Mouse (Mus musculus) layer of hippocampus, adult 9-11 months (tissue): Measurements from ENCODE around the gene Gnai3.

Experiments used
- DNase-seq: peaks from one replicate; pipeline ENCODE4 v3.0.0; 2022

The Gnai3 gene

GRCm38 (mm10) chr3:108145534-108146445 is at the start of gene Gnai3:
TSS of gene Gnai3 (minus strand) at chr3:108146146.
- DNase-seq = peak; percentile 92

DNA sequence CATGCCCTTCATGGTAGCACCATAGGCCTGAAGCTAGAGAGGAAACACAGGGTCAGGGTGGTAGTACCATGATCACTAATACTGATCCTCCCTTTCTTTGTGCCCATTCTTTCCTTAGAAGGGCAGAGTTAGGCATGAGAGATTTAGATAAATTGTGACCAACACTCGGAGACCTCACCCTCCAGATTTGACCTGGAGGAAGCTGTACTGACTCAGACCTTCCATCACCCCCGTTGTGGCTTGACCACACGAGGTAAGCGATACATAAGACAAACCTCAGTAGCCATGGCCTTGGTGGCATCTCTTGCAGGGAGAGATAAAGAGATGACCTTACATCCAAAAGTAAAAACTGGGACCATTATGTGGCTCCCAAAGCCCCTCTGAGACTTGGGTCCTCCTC is 49.3 kb upstream of the Gnai3 start:
- DNase-seq = no peak

DNA sequence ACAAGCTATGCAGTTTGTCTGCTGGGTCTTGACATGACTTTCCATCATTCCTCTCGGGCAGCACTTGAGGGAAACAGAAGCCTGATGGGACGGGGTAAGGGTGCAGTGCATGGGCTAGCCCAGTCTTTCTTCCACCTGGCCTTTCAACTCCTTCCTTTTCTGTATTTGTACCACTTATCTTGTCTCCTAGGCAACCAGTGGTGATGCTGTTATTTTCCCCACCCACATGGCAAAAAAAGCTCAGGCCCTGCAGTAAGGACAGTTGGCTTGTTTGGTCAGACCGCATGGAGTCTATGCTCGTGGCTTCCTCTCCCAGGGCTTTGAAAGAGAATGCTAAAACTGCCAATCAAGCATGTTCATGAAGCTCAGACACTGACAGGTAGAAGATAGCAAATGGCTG is 47.7 kb upstream of the Gnai3 start:
- DNase-seq = no peak

- no peak for DNase-seq
Measured at GRCm38 (mm10) chr3:108189897-108190296, 44.0 kb upstream of the Gnai3 start.

DNA sequence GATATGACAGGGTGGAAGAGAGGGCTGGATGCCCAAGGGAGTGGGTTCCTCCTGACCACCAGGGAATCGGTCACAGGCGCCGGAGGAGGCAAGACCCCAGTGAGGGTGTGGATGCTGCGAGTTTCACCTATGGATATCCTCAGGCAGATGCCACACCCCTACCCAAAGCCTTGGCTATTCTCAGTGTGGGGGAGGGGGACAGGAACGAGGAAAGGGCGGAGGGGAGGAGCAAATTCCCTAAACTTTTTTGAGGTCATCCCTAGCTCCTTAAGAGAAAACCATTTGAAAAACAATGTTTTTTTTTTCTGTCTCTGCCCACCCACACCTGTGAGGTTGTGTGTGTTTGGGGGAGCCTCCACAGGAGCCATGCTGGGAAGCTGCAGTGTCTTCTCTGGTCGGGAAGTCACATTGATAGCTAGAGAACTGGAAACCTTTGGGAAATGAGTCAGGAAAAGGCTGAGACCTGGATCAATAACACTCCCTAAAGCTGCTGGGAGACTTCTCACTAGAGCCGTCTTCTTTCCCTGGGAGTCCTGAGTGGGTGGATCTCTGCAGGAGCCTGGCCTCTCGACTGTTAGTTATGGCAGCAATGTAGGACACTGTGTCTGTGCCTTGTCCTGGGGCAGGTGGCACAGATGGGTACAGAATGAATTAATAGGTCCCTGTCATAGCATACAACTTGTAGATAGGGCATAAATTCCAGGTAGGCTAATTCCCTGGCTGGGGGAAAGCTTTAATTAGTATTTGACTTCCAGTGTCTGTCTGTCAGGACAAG is 43.0 kb upstream of the Gnai3 start:
- no peak for DNase-seq

DNA sequence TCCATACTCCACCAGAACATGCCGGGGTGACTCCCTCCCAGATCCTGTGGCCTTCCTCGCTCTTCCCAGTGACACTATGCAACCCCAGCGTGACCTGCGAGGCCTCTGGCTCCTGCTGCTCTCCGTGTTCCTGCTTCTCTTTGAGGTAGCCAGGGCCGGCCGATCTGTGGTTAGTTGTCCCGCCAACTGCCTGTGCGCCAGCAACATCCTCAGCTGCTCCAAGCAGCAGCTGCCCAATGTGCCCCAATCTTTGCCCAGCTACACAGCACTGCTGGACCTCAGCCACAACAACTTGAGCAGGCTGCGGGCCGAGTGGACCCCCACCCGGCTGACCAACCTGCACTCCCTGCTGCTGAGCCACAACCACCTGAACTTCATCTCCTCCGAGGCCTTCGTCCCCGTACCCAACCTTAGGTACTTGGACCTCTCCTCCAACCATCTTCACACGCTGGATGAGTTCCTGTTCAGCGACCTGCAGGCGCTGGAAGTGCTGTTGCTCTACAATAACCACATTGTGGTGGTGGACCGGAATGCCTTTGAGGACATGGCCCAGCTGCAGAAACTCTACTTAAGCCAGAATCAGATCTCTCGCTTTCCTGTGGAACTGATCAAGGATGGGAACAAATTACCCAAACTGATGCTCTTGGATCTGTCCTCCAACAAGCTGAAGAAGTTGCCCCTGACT is 41.3 kb upstream of the Gnai3 start:
- DNase-seq = peak; percentile 25

- DNase-seq = no peak
Measured at GRCm38 (mm10) chr3:108186098-108187047, 40.4 kb upstream of the Gnai3 start, which contains the start of gene Amigo1. TSS of gene Amigo1 (plus strand) at chr3:108186335.

DNA sequence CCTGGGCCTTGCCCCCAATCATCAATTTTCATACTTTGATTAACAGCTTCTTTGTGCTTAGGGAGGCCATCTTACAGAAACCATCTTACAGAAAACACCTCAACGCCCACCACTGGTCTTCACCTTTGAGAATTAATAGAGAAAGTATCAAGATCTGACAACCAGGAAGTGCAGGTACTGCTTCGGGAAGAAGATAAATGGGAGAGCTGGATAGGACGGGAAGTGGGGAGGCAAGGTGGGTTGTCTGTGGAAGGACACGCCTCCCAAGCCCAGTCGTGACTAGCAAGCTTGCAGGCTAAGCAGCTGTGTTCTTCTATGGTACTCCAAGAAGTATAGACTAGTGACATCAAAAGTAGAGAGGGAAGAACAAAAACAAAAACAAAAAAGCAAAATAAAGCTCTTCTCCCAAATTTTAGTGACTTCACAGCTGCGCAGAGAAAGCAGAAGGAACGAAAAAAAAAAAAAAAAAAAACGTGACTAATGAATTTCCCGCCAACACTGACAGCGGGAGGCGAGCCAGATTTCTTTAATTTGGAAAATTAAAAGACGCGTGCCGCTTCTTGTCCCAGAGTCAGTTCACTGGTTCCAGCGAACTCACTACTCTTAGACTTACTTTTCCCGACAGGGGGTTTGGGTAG is 39.6 kb upstream of the Gnai3 start:
- no peak for DNase-seq

- no peak for DNase-seq
Measured at GRCm38 (mm10) chr3:108184742-108185141, 38.8 kb upstream of the Gnai3 start.

DNA sequence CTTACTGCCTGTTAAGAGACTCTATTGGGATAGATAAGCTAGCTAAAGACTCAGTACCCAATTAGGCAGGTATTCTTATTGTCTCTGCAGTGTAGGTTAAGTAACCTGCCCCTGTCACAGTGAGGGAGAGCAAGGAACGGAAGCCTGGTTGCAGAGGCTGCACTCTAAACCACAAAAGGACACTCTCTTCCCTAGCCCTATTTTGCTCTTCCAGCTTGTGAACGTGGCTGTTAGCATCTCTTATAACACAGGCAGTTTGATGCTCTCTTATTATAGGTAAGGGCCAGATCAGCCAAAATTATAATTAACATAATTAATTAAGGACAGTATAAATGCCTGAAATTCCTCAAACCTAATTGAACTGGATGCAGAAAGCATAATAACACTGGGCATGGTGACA is 34.6 kb upstream of the Gnai3 start:
- no peak for DNase-seq

- DNase-seq = no peak
Measured at GRCm38 (mm10) chr3:108178756-108179715, 33.1 kb upstream of the Gnai3 start.

GRCm38 (mm10) chr3:108174672-108175531 is 29.0 kb upstream of the Gnai3 start:
- peak; percentile 85 for DNase-seq

- no peak for DNase-seq
Measured at GRCm38 (mm10) chr3:108169199-108169598, 23.3 kb upstream of the Gnai3 start.

- no peak for DNase-seq
Measured at GRCm38 (mm10) chr3:108167499-108167898, 21.6 kb upstream of the Gnai3 start.

DNA sequence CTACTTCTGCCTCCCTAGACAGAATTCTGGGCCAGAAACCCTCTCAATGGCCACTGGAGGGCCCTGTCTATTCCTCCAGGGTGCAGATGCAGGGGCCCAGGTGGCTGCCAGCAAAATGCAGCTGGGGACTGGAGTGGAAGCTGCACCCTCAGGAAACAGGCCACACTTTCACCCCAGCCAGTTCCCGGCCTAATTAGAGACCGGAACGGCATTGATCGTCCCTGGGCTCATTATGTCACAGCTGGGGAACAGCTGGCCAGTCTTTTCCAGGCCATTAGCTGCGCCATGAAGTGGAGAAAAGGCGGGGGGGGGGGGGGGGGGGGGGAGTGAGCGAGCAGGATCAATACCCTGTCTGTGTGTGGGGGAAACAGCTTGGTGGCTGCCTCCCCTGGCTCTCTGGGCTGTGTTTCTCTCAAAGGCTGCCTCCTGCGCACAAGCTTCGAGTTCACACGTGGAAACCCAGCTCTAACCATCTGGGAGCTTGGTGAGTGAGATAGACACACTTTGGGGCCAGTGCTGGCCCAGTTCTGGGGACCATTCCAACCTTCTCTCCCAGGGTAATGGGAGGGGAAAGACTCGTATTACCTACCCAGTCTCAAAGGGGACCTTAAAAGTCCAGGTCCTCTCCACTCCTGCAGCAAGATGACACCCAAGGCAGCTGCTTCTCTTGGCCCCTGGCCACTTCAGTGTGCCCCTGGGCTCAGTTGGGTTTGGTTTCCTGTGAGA is 20.7 kb upstream of the Gnai3 start:
- DNase-seq = peak; percentile 82

- no peak for DNase-seq
Measured at GRCm38 (mm10) chr3:108165532-108166315, 19.8 kb upstream of the Gnai3 start.

GRCm38 (mm10) chr3:108164807-108165206 is 18.9 kb upstream of the Gnai3 start:
- peak; percentile 66 for DNase-seq

- no peak for DNase-seq
Measured at GRCm38 (mm10) chr3:108164091-108164490, 18.1 kb upstream of the Gnai3 start.
